Mouse (Mus musculus) frontal cortex, postnatal 14 days (tissue): ENCODE data around the gene Abca2.
"Not testable (repeated sequence)": the region's sequence is repeated elsewhere in the genome, so short reads cannot be mapped to it uniquely, and the experiment has no call there.

Experiments
- DNase-seq, 2 experiments: peaks; one replicate each; pipeline ENCODE4 v3.0.0; 2022; ENCODE audit warnings: low spot score in 2 of 2

Abca2 gene

GRCm38 (mm10) chr2:25428442-25429236, at the start of gene Abca2:
TSS of gene Abca2 (plus strand) at chr2:25428703.
- DNase-seq = peak; percentile 92 to 93

- no peak for DNase-seq
These were observed 44.0 kb upstream of the Abca2 start for GRCm38 (mm10) chr2:25384492-25384891.

GRCm38 (mm10) chr2:25391266-25391665, 37.2 kb upstream of the Abca2 start:
- DNase-seq = no peak

GRCm38 (mm10) chr2:25394281-25395221, 34.0 kb upstream of the Abca2 start:
- peak in 1 of 2 experiments; percentile 52 for DNase-seq

- no peak for DNase-seq
These were observed 32.5 kb upstream of the Abca2 start, which contains the start of gene Entpd2 for GRCm38 (mm10) chr2:25395721-25396596. TSS of gene Entpd2 (plus strand) at chr2:25395874.

GRCm38 (mm10) chr2:25396597-25396983, 31.9 kb upstream of the Abca2 start:
- DNase-seq = no peak

- no peak for DNase-seq
These were observed 31.5 kb upstream of the Abca2 start for GRCm38 (mm10) chr2:25397010-25397409.

GRCm38 (mm10) chr2:25398065-25398464, 30.4 kb upstream of the Abca2 start:
- DNase-seq = no peak

GRCm38 (mm10) chr2:25399051-25399450, 29.5 kb upstream of the Abca2 start, which contains the start of gene Npdc1:
TSS of gene Npdc1 (plus strand) at chr2:25399351.
- DNase-seq = no peak

GRCm38 (mm10) chr2:25400291-25400690, 28.2 kb upstream of the Abca2 start:
- no peak for DNase-seq

GRCm38 (mm10) chr2:25400764-25401163, 27.7 kb upstream of the Abca2 start:
- peak in 1 of 2 experiments; percentile 37 for DNase-seq

GRCm38 (mm10) chr2:25402377-25402971, 26.0 kb upstream of the Abca2 start:
- DNase-seq = peak; percentile 66 to 71

- peak; percentile 87 to 88 for DNase-seq
These were observed 25.4 kb upstream of the Abca2 start for GRCm38 (mm10) chr2:25402972-25403601.

GRCm38 (mm10) chr2:25403994-25404393, 24.5 kb upstream of the Abca2 start:
- DNase-seq = no peak

GRCm38 (mm10) chr2:25408908-25409307, 19.6 kb upstream of the Abca2 start:
- no peak for DNase-seq

GRCm38 (mm10) chr2:25413436-25413835, 15.1 kb upstream of the Abca2 start:
- DNase-seq = not testable (repeated sequence)

- no peak for DNase-seq
These were observed 11.1 kb upstream of the Abca2 start for GRCm38 (mm10) chr2:25417426-25417825.

- no peak for DNase-seq
These were observed 6.6 kb upstream of the Abca2 start for GRCm38 (mm10) chr2:25421896-25422295.

GRCm38 (mm10) chr2:25422587-25423410, 5.7 kb upstream of the Abca2 start, which contains the start of gene Fut7:
TSS of gene Fut7 (plus strand) at chr2:25423267.
- DNase-seq = no peak
